Mouse (Mus musculus) erythroblast, embryonic 14.5 days (primary cell): ENCODE results near the gene Creb3.

ENCODE experiments used
- GATA1 ChIP-seq: IDR thresholded peaks from 2 replicates; pipeline ENCODE4 v1.6.1; 2012; ENCODE audit warnings: low read length, inconsistent platforms, mixed read lengths
- TAL1 ChIP-seq: IDR thresholded peaks from 3 replicates; pipeline ENCODE4 v1.6.1; 2012; ENCODE audit warnings: low read length, inconsistent platforms, mixed read lengths

DNA sequence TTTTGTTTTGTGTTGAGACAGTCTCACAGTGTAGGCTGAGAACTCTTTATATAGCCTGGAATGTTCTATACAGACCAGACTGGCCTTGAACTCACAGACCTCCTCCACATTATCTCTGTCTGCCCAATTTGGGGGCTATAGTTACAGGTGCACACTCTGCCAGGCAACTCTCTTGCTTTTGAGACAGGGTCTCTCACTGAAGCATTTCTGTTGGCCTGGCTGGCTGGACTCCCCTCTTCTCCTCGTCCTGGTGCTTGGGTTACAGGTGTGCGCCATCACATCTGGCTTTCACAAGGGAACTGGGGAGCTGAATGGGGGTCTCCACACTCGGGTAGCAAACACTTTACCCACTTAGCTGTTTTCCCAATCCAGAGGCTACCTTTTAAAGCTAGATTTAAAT is 29.8 kb downstream of the Creb3 start:
- TF ChIP-seq GATA1: no peak
- TF ChIP-seq TAL1: no peak
